Mouse (Mus musculus) ES-E14 (cell line): ENCODE measurements around the gene Sorcs2. TPM values are rescaled to one million over a fixed set of nuclear protein-coding genes. Genes with fewer than 3 reads are reported as not detected.

Source experiments
- DNase-seq: peaks from one replicate; pipeline ENCODE4 v3.0.0-alpha.2; 2013; ENCODE audit warnings: low read depth, low spot score
- H3K27ac ChIP-seq: 2 replicates; pipeline ENCODE4 v1.5.1; 2012; ENCODE audit warnings: low read depth, mild to moderate bottlenecking, low read length, moderate library complexity, mixed read lengths; ENCODE audit not compliant: poor library complexity, insufficient read depth, severe bottlenecking
- H3K36me3 ChIP-seq: 2 replicates; pipeline ENCODE4 v1.6.1; 2012; ENCODE audit warnings: mild to moderate bottlenecking, low read length, moderate library complexity, mixed read lengths; ENCODE audit not compliant: control insufficient read depth, poor library complexity, insufficient read depth, severe bottlenecking
- H3K4me1 ChIP-seq, 2 experiments: fragments of 150-350 bp in 1 of 2; sonication (generic) in 1 of 2; 2 replicates each; pipeline ENCODE4 v1.6.1; 2012; ENCODE audit warnings: low read length in 2 of 2, mild to moderate bottlenecking in 1 of 2, mixed read lengths in 1 of 2; ENCODE audit not compliant: control insufficient read depth in 2 of 2, insufficient read depth in 2 of 2, poor library complexity in 1 of 2
- H3K4me3 ChIP-seq, 2 experiments: fragments of 150-350 bp in 1 of 2; sonication (generic) in 1 of 2; 2 replicates each; pipeline ENCODE4 v1.5.1; 2012; ENCODE audit warnings: low read length in 2 of 2, low read depth in 1 of 2, mild to moderate bottlenecking in 1 of 2, mixed read lengths in 1 of 2; ENCODE audit not compliant: insufficient read depth in 1 of 2, poor library complexity in 1 of 2, severe bottlenecking in 1 of 2
- H3K9ac ChIP-seq: 2 replicates; pipeline ENCODE4 v1.6.1; 2012; ENCODE audit warnings: low read depth, mild to moderate bottlenecking, low read length, mixed read lengths; ENCODE audit not compliant: poor library complexity, insufficient read depth, severe bottlenecking
- H3K9me3 ChIP-seq: fragments of 150-350 bp; sonication (generic); 2 replicates; pipeline ENCODE4 v1.6.1; 2012; ENCODE audit warnings: low read depth, mild to moderate bottlenecking, low read length; ENCODE audit not compliant: control insufficient read depth, insufficient read depth
- CHD2 ChIP-seq: IDR thresholded peaks from 2 replicates; pipeline ENCODE4 v1.6.1; 2014; ENCODE audit warnings: mild to moderate bottlenecking, low read depth, low read length, inconsistent platforms
- HCFC1 ChIP-seq: IDR thresholded peaks from 2 replicates; pipeline ENCODE4 v1.6.1; 2012; ENCODE audit warnings: low read length, inconsistent platforms, borderline replicate concordance; ENCODE audit not compliant: insufficient read depth
- MAFK ChIP-seq: IDR thresholded peaks from 2 replicates; pipeline ENCODE4 v1.6.1; 2014; ENCODE audit warnings: mild to moderate bottlenecking, low read depth, low read length, inconsistent platforms; ENCODE audit not compliant: insufficient read depth
- ZC3H11A ChIP-seq: IDR thresholded peaks from 2 replicates; pipeline ENCODE4 v1.6.1; 2012; ENCODE audit warnings: low read depth, mild to moderate bottlenecking, inconsistent platforms, low read length, borderline replicate concordance
- ZNF384 ChIP-seq: IDR thresholded peaks from 2 replicates; pipeline ENCODE4 v1.6.1; 2012; ENCODE audit warnings: low read depth, low read length, inconsistent platforms
- in situ Hi-C, 2 experiments: fragments of 600-800 bp; cut with MboI; formaldehyde crosslinking; loops; one replicate each; pipeline ENCODE4 v1.15.1; 2025; ENCODE audit warnings: low sequenced_read_pairs in 2 of 2, inconsistent platforms in 1 of 2; ENCODE audit not compliant: unreplicated experiment in 2 of 2
- total RNA-seq: library from RNA; depleted of rRNA; stranded (reverse); fragments of 300-350 nt; gene quantifications from 2 replicates; pipeline ENCODE4 v1.2.3, GENCODE M21; 2012

Sorcs2 gene
- total RNA-seq, 1 experiment, result 5.4 TPM

GRCm38 (mm10) chr5:36398463-36399364 is 775 bp upstream of the Sorcs2 start:
- no peaks in the 10 kb centered on the region for H3K9me3 ChIP-seq
- H3K36me3 ChIP-seq, result no peaks in the 10 kb centered on the region
- DNase-seq, result no peak
- in situ Hi-C loops, result no loop called here
- TF ChIP-seq HCFC1 (no peak), ZC3H11A (peak; percentile 63; the same call in 1 of the 2 replicates)
- H3K4me3 ChIP-seq, result peak overlapping the region; percentile 41 to 83; a peak in 2 of 4 replicates
- H3K9ac ChIP-seq, result no peak overlapping the region
- no peak overlapping the region for H3K27ac ChIP-seq
- peaks cover 0 to 8% of the 10 kb centered on the region in 2 experiments; a peak in 1 of 4 replicates for H3K4me1 ChIP-seq

DNA sequence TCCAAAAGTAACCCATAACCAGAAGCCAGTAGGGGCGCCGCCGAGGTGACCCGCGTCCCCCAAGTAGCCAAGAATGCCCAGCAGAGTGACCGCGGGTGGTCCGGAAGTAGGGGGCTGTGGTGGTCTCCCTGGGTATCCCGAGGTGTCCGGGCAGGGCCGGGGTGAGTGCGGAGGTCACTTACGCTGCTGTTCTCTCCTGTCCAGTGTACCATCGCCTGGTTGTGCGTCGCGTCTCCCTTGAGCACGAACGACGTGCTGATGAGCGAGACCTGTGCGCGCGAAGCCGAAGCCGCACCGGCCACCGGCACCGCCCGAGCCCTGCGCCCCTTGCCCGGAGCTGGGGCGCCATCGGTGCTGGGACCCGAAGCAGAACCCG is 567 bp downstream of the Sorcs2 start:
- DNase-seq, result no peak
- Histone ChIP-seq H3K4me1 (peaks cover 0 to 8% of the 10 kb centered on the region in 2 experiments; a peak in 1 of 4 replicates), H3K27ac (no peak overlapping the region)

DNA sequence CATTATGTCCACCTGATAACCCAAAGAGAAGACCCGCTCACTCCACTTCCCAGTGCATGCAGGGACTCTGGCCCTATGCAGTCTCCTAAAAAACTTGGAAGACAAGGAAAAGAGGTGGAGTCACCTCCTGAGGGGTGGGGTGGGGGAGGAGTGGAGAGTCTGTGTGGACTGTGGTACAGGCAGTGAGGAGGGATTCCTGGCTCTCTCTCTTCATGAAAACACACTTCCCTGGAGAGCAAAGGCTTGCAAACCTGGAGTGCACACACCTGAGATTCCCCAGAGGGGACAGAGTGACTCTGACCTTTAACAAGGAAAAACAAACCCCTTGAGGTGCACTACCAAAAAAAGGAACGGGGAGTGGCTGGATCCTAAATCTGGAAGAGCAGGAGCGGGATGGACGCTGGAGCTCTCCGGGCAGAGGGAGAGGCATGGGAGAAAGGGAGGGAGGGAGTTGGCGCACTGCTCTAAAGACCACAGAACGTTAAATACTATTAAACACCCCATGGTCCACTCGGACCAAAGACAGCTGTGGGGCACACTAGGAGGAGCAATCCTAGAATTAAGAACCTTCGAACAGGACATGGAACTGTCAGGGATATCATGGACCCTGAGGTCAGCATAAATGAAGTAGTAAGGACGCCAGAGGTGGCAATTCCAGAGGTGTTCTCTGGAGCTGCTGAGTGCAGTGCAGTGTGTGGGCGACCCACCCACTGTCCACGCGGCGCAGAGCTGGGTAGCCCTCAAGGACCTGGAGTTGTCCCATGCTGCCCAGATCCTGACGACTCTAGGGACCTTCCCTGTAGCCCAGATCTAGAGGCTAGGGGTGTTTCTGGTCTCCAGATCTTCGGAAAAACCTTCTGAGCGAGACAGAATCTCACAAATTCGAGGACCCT is 1.2 kb downstream of the Sorcs2 start:
- in situ Hi-C loops, result no loop called here
- no peaks in the 10 kb centered on the region for H3K36me3 ChIP-seq
- no peak for DNase-seq
- H3K9me3 ChIP-seq, result no peaks in the 10 kb centered on the region
- TF ChIP-seq MAFK (no peak), HCFC1 (no peak), ZC3H11A (no peak), ZNF384 (no peak), CHD2 (no peak)
- H3K4me3 ChIP-seq, result peak overlapping the region; percentile 69 to 83; a peak in 3 of 4 replicates
- no peak overlapping the region for H3K27ac ChIP-seq
- H3K9ac ChIP-seq, result no peak overlapping the region
- H3K4me1 ChIP-seq, result peaks cover 0 to 8% of the 10 kb centered on the region in 2 experiments; a peak in 1 of 4 replicates

More for the DNA sequence above, 567 bp downstream of the Sorcs2 start:
- Histone ChIP-seq H3K9me3 (no peaks in the 10 kb centered on the region), H3K36me3 (no peaks in the 10 kb centered on the region), H3K4me3 (peak overlapping the region; percentile 69 to 83), H3K9ac (peak overlapping the region; percentile 77)
- TF ChIP-seq CHD2 (no peak), HCFC1 (no peak), MAFK (no peak), ZC3H11A (no peak), ZNF384 (no peak)
- in situ Hi-C loops, result no loop called here

DNA sequence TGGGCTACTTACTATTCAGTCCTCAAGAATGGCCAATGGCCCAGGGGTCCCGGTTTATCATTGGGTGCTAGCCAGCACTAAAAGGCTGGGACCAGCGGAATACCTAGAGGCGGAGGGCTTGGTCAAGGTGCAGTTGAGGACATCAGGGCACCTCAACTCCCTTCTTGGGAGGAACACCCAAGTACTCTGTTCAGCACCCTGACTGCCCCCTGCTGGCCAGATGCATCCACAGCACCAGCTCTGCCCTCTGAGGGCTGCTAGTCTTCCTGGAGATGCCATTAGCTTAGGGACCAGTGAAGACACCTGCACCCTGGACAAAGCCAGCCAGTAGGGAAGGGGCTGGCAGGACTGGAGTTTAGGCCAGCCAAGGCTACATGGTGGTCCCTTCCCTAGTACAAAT is 1.9 kb downstream of the Sorcs2 start:
- H3K27ac ChIP-seq, result no peak overlapping the region
- TF ChIP-seq CHD2 (no peak), ZC3H11A (0 out of 2 replicates have a peak, but pooled peaks have one; percentile 21)

More for the DNA sequence above, 1.9 kb downstream of the Sorcs2 start:
- DNase-seq, result peak; percentile 82
- Histone ChIP-seq H3K4me3 (no peak overlapping the region), H3K4me1 (peaks cover 0 to 8% of the 10 kb centered on the region in 2 experiments; a peak in 1 of 4 replicates), H3K9me3 (no peaks in the 10 kb centered on the region), H3K9ac (no peak overlapping the region), H3K36me3 (no peaks in the 10 kb centered on the region)
- in situ Hi-C loops, result no loop called here
